Mouse (Mus musculus): ENCODE measurements around the gene Vegfd.

DNA sequence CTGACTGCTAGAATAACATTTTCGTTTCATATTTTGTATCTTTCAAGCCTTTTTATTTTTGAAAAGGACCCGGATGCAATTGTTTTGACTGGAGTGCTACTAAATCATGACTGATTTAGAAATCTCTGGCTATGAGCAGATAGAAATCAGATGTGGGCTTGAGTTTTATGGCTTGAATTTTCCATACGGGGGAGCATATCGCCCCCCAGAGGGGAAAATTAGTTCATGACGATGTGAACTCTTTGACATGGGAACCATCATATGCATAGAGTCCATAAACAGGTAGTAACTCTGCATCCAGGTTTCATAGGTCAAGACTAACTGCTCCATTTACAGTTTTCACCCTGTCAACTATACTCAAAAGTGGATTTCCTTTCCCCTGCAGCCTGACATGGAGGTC, 1.4 kb downstream of the Vegfd start:
- TF ChIP-seq CTCF (IDR thresholded peaks at IDR 0.05; ENCODE audit: borderline replicate concordance, control insufficient read depth, extremely low read depth, insufficient read depth, low read length, poor library complexity) = no peak
- no peak for TF ChIP-seq POLR2A (IDR thresholded peaks at IDR 0.05; ENCODE audit: control insufficient read depth, extremely low read depth, insufficient read depth, low read length, poor library complexity)
